Mouse (Mus musculus) adipocyte (in vitro differentiated cells): Measurements from ENCODE around the gene Olfr1347.
"Not testable (repeated sequence)": the region's sequence is repeated elsewhere in the genome, so short reads cannot be mapped to it uniquely, and the experiment has no call there.

ENCODE experiments used
- DNase-seq: peaks from one replicate; pipeline ENCODE4 v3.0.0-alpha.2; 2016; ENCODE audit warnings: low spot score

Gene Olfr1347

DNA sequence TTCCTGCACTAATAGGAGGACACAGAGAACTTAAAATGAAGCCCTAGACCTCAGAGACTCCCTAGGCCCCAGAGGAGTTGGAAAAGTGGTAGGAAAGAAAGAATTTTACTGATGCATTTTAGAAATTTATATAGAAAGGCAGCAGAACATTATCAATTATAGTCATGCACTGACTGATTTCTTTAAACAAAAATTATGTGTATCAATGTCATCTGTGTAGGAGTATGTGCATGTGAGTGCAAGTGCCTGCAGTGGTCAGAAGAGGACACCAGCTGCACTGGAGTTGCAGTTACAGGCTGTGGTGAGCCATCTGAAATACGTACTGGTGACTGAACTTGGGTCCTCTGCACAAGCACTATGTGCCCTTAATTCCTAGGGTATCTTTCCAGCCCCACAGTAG lies at the start of gene Olfr1347:
Gene Olfr1347 (minus strand): TSS at position 101 of the 400 bp plus-strand sequence.
- DNase-seq: no peak

DNA sequence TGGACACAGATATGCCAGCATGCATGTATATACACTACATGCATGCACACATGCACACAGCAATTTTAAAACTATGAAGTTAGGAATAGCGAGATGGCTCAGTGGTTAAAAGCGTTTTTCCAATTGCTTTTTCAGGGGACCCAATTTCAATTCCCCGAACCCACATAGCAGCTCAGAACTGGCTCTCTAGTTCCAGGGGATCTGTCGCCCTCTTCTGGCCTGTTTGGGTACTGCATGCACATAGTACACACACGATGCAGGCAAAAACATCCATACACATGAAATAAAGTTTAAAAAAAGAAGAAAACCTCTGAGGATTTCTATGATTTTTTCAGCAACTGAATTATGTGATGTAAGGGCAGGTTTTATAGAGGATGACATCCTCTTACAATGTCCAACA lies 26.6 kb upstream of the Olfr1347 start:
- DNase-seq: no peak

DNA sequence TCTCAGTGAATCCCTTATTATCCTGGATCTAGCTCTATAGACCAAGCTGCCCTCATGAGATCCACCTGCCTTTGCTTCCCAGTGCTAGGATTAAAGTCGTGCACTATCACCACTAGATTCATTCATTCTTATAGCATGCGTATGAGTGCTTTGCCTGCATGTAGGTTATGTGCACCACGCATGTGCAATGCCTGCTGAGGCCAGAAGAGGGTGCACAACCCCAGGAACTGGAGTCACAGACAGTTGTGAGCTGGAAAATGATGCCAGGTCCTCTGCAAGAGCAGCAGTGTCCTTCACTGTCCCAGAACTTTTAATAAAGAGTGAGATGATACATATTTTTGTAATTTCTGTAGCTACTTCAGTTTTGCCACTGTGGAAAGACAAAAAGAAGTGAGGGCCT lies 25.4 kb upstream of the Olfr1347 start:
- DNase-seq: no peak

DNA sequence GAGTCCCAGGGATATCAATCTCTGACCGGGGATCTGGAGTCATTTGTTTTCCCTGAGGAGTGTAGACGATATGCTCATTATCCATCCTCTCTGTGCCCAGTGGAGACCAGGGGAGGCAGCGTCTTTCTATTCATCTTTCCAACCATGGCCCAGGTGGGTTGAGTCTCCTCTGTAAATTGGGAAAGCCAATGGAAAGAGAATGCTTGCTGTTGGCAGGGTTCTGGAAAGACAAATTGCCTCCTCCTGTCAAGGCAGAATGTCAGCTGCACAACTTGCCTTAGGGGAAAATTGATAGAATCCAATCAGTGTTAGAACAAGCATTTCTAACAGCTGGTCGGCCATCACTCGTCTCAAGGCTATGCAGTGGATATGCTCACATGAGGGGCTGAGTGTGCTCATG lies 23.3 kb upstream of the Olfr1347 start, which contains the start of gene Olfr1349:
Gene Olfr1349 (minus strand): TSS at position 101 of the 400 bp plus-strand sequence.
- DNase-seq: no peak

DNA sequence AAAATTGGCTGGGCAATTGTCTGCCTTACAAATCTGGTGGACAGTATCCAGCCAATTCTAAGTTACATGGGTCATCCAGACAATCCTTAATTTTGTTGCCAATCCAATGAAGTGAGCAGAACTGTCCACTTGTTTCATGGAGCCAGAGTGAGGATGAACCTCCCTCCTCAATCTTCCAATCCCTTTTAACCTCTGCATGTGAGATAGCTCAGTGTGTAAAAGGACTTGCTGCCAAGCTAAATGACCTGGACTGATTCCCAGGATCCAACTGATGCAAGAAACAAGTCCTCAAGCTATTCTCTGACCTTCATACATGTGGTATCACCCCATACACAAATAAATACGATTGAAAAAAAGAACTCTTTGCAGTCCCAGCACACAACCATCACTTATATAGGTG lies 22.1 kb upstream of the Olfr1347 start:
- no peak for DNase-seq

DNA sequence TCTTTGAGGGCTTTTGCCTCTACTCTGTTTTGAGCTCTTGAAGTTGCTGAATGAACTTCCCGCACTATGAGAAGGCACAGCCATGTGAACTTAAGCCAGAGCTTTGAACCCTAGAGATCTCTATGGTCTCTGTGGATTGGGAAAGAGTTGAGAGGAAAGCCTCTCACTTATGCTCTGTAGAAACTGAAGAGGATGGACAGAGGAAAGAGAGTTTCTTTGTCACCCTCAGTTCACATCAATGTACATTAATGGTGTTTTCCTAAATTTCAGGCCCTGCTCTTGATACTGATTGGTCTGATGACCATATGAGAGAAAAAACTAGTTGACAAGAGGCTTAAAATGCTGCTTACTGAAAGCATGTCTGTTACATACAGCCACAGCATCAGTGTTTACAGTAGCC lies 9.1 kb upstream of the Olfr1347 start, which contains the start of gene Olfr1348:
Gene Olfr1348 (minus strand): TSS at position 101 of the 400 bp plus-strand sequence.
- DNase-seq: no peak

DNA sequence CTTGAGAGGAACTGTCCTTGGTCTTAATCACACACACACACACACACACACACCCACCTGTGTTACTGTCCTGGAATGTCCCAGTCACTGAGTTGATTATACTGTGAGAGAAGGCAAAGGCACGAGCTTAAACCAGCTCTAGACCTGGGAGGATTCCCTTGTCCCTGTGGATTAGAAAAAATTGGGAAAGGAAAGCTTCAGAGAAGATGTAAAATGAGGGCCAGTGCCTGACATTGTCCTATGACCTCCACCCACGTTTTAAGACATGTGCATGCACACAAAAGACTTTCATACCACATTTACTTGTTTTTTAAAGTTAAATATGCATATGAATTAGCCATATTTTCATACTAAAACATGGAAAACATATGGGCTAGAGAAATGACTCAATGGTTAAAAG lies 12.7 kb downstream of the Olfr1347 start, which contains the start of gene Olfr5:
Gene Olfr5 (minus strand): TSS at position 101 of the 400 bp plus-strand sequence.
- DNase-seq: no peak

DNA sequence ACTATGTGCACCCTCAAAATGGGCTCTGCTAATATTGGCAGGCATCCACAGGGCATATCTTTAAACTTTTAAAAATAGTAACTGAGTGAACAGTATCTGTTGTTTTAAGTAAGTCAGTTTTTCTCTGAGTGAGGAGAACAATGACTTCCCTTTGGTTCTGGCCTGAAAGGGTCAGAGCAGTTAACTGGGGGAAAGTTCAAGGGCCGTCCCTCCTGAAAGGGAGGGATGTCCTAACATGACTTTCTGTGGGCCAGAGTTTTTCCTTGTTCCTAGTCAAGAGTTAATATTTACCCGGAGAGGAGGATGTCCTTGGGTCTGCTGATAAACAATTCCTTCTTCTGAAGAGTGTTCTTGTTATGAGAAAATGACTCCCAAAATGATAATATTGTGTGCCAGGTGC lies 21.9 kb downstream of the Olfr1347 start:
- not testable (repeated sequence) for DNase-seq

DNA sequence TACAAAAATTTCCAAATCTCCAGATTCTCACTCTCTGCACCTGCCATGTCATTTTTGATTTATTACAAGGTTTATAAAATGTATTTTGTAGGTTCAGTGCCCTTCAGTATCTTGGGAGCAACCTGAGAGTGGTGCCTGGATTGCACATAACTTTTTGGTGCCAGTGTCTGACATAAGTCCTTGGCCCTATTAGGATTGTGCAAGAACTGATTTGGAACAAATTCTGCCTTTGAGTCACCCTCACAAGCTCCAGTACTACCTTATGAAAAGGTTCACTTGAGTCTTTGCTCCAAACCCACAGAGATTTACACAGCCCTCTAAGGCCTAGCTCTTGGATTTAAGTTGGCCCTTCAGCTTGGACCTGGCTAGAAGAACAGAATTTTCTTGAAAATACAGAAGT lies 32.6 kb downstream of the Olfr1347 start, which contains the start of gene Olfr1346:
Gene Olfr1346 (plus strand): TSS at position 151 of the 400 bp plus-strand sequence.
- no peak for DNase-seq

DNA sequence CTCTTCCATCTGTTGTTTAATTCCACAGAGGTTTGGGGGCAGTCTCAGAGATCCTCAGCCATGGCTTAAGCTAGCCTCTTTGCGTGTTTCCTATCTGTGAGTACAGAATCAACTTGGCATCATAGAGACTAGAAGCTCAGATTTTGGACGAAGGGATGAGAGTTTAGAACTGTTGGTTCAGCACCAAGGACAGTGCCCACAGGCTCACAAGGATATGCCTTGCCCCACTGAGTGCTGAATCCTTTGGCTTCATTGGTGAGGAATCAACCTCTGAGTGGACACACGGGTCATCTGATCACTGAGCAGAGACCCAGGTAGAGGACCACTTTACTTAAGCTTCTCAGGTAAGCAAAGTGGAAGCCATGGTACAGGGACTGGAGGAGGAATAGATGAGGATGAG lies 43.2 kb downstream of the Olfr1347 start:
- peak; percentile 7 for DNase-seq

DNA sequence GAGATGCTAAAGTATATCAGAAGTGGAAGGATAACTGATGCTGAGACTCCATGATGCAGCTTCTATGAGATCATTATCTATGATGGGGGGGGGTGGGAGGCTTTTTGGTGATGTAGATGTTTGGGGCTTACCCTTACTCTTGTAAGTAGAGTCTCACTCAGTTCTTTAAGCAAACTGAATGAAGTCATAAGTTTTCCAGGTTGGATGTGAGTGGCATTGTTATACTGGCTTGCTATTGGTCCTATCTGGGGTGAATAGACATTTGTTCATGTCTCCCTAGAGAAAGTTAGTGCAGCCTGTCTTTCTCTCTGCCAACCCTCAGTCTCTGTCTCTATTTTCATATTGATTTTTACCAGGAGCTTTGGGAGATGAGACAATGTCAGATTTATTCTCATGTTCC lies 43.7 kb downstream of the Olfr1347 start, which contains the start of gene Olfr1336:
Gene Olfr1336 (plus strand): TSS at position 301 of the 400 bp plus-strand sequence.
- DNase-seq: no peak

DNA sequence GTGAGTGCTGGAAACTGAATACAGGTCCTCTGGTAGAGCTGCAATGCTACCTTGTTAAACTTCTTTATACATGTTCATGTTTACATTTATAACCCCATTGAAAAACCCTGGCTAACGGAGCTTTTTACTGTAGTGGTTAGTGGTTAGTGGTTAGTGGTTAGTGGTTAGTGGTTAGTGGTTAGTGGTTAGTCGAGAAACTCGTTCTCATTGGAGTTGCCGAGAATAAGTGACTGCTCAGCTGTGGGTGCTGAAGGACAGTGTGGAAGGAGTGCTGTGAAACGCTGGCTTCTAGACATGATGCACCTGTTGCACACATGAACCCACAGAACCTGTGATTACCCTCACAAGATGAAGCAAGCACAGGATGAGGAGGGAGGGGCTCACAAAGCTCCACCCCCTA lies 51.8 kb downstream of the Olfr1347 start:
- DNase-seq: no peak

DNA sequence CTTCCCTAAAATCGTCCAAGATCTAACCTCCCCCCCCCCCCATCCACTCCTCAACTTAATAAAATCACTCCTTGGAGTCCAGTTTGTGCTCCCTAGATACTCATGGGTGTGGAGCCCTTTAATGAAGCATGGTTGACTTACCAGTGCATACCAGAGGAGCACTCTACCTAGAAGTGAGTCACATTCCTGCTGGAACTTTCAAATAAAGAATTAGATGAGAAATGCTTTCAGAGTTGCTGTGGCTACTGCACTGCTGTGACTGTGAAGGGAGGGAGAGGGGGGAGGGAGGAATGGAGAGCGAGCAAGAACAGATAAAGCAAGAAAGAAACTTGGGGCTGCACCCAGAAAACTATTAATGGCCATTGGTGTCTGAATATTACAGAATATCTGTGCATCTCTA lies 58.4 kb downstream of the Olfr1347 start:
- no peak for DNase-seq

DNA sequence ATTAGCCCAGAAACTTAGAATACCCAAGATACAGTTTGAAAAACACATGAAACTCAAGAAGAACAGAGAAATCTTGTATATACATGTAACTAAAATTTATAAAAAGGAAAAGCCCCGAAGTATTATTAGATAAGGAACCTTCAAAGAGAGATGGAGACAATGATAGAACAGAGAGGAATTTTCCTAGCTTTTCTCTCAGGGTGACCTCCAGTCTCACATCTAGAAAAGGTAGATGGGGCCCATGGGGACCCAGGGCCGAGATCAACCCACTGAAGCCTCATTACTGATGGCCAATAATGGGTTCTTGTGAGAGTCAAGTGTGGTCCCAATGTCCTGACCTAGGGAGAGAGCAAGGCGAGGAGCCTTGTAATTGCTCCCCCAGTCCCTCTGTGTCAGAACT lies 61.2 kb downstream of the Olfr1347 start, which contains the start of gene Olfr1344:
Gene Olfr1344 (plus strand): TSS at position 301 of the 400 bp plus-strand sequence.
- no peak for DNase-seq
